Mouse (Mus musculus): ENCODE measurements around the gene Rimkla.
"Not testable (repeated sequence)": the region's sequence is repeated elsewhere in the genome, so short reads cannot be mapped to it uniquely, and the experiment has no call there.

The Rimkla gene

GRCm38 (mm10) chr4:119492291-119492932, at the start of gene Rimkla:
Rimkla (minus strand) TSS chr4:119492628.
- DNase-seq = peak; percentile 65 to 69

- no peak for DNase-seq
Measured at GRCm38 (mm10) chr4:119540533-119540890, 48.1 kb upstream of the Rimkla start.

GRCm38 (mm10) chr4:119539836-119540532, 47.6 kb upstream of the Rimkla start:
- peak; percentile 57 to 62 for DNase-seq

- peak; percentile 96 to 97 for DNase-seq
Measured at GRCm38 (mm10) chr4:119539031-119539824, 46.8 kb upstream of the Rimkla start, which contains the start of gene Frg2f1. Frg2f1 (minus strand) TSS chr4:119539529.

GRCm38 (mm10) chr4:119537436-119537835, 45.0 kb upstream of the Rimkla start:
- DNase-seq = no peak

GRCm38 (mm10) chr4:119536615-119537014, 44.2 kb upstream of the Rimkla start, which contains the start of gene Foxj3:
Foxj3 (plus strand) TSS chr4:119537004.
- not testable (repeated sequence) for DNase-seq

- no peak for DNase-seq
Measured at GRCm38 (mm10) chr4:119535103-119535502, 42.7 kb upstream of the Rimkla start.

GRCm38 (mm10) chr4:119531813-119532212, 39.4 kb upstream of the Rimkla start:
- no peak for DNase-seq

GRCm38 (mm10) chr4:119526329-119526845, 34.0 kb upstream of the Rimkla start:
- DNase-seq = no peak

- no peak for DNase-seq
Measured at GRCm38 (mm10) chr4:119524466-119524865, 32.0 kb upstream of the Rimkla start.

- no peak for DNase-seq
Measured at GRCm38 (mm10) chr4:119524010-119524409, 31.6 kb upstream of the Rimkla start.

GRCm38 (mm10) chr4:119523575-119523974, 31.1 kb upstream of the Rimkla start:
- no peak for DNase-seq

- peak; percentile 22 to 64 for DNase-seq
Measured at GRCm38 (mm10) chr4:119512731-119513141, 20.3 kb upstream of the Rimkla start.

- DNase-seq = no peak
Measured at GRCm38 (mm10) chr4:119511591-119511990, 19.2 kb upstream of the Rimkla start.

GRCm38 (mm10) chr4:119498319-119498848, 6.0 kb upstream of the Rimkla start:
- DNase-seq = no peak

- DNase-seq = no peak
Measured at GRCm38 (mm10) chr4:119492933-119493327, 502 bp upstream of the Rimkla start.

- DNase-seq = peak in 1 of 2 experiments; percentile 31
Measured at GRCm38 (mm10) chr4:119490806-119491205, 1.6 kb downstream of the Rimkla start.

- no peak for DNase-seq
Measured at GRCm38 (mm10) chr4:119489666-119490065, 2.8 kb downstream of the Rimkla start.

GRCm38 (mm10) chr4:119484882-119485281, 7.5 kb downstream of the Rimkla start:
- DNase-seq = no peak

GRCm38 (mm10) chr4:119483051-119483450, 9.4 kb downstream of the Rimkla start:
- DNase-seq = no peak

GRCm38 (mm10) chr4:119473150-119473549, 19.3 kb downstream of the Rimkla start:
- DNase-seq = no peak

GRCm38 (mm10) chr4:119472545-119472944, 19.9 kb downstream of the Rimkla start:
- DNase-seq = no peak
